Mouse (Mus musculus): ENCODE measurements at regions not wholly inside any gene's neighbourhood (a gene's known extent, or its start where the extent isn't known, plus 50 kb on each side); places are given as distances from the start of the nearest gene placed in this dataset.
"Not testable (repeated sequence)": the region's sequence is repeated elsewhere in the genome, so short reads cannot be mapped to it uniquely, and the experiment has no call there.

- TF ChIP-seq POLR2A, CTCF (IDR thresholded peaks at IDR 0.05; ENCODE audit: extremely low read depth, insufficient read depth, low read length): not testable (repeated sequence)
These were observed 855.2 kb upstream of the Olfr1507 start for GRCm38 (mm10) chr14:53350780-53351179.
